Mouse (Mus musculus): ENCODE measurements at regions not wholly inside any gene's neighbourhood (a gene's known extent, or its start where the extent isn't known, plus 50 kb on each side); places are given as distances from the start of the nearest gene placed in this dataset.

GRCm38 (mm10) chr2:57772315-57772714, 225.4 kb upstream of the Galnt5 start:
- DNase-seq (ENCODE audit: inconsistent age in 2 of 2, low spot score in 1 of 2) = peak in 1 of 2 experiments; percentile 18

- no peak for DNase-seq (ENCODE audit: inconsistent age in 2 of 2, low spot score in 1 of 2)
Observed at GRCm38 (mm10) chr2:57776154-57776553, 221.5 kb upstream of the Galnt5 start.

- DNase-seq (ENCODE audit: inconsistent age in 2 of 2, low spot score in 1 of 2) = no peak
Observed at GRCm38 (mm10) chr2:57780836-57781235, 216.8 kb upstream of the Galnt5 start.

GRCm38 (mm10) chr2:57793519-57794296, 204.0 kb upstream of the Galnt5 start:
- no peak for DNase-seq (ENCODE audit: inconsistent age in 2 of 2, low spot score in 1 of 2)

GRCm38 (mm10) chr2:57799279-57799678, 198.4 kb upstream of the Galnt5 start:
- no peak for DNase-seq (ENCODE audit: inconsistent age in 2 of 2, low spot score in 1 of 2)

DNA sequence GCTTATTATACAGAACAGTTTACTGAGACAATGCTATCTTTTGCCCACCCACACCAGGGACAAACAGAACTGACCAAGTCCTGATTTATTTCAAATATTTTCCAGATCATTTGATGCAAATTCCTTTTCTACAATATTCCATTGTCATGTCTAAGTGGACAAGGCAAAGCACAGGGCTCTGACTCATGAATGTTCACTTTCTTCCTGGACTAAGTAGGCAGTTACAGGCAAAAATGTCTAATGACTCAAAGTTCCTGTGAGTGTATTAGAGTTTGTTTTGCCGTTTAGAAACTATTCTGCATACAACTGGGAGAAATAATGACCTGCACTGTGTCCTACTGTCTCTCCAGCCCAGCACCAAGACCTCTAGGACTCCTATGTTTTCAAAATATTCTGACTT, 189.8 kb upstream of the Galnt5 start:
- no peak for DNase-seq (ENCODE audit: inconsistent age in 2 of 2, low spot score in 1 of 2)

DNA sequence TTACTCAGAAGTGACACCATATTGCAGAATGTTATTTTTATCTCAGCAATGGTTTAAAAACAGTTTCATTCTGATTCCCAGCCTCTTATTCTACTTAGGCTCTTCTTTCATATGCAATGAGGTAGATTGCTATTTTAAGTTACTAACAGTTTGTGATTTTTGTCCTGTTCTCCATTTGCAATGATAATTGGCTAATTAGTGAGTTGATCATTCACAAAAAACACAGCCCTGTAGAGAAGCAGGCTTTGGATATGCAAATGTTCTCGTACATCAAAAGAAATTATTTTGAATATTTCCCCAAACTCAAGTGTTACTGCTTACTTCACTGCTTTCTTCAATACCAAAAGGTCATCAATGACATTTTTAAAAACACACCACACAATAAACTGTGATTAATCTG, 184.7 kb upstream of the Galnt5 start:
- DNase-seq (ENCODE audit: inconsistent age in 2 of 2, low spot score in 1 of 2) = no peak

DNA sequence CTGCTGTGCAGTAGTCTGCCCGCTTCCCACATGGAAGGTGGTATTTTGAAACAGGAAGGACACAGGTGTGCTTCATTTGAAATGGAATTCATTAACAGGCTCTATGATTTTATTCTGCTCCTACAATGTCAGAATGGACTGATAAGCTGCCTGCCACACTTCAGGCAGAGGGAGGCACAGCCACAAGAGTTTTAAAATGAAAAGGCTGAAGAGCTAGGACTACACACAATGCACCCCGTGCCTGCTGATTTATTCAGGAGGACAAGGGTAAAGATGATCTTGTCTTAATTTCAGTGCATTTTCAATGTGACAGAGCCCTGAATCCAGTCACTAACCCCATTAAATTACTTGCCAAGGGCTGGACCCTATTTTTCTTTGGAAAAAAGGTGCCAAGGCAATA, 177.3 kb upstream of the Galnt5 start:
- no peak for DNase-seq (ENCODE audit: inconsistent age in 2 of 2, low spot score in 1 of 2)

- no peak for DNase-seq (ENCODE audit: inconsistent age in 2 of 2, low spot score in 1 of 2)
Observed at GRCm38 (mm10) chr2:57820923-57821322, 176.8 kb upstream of the Galnt5 start.

DNA sequence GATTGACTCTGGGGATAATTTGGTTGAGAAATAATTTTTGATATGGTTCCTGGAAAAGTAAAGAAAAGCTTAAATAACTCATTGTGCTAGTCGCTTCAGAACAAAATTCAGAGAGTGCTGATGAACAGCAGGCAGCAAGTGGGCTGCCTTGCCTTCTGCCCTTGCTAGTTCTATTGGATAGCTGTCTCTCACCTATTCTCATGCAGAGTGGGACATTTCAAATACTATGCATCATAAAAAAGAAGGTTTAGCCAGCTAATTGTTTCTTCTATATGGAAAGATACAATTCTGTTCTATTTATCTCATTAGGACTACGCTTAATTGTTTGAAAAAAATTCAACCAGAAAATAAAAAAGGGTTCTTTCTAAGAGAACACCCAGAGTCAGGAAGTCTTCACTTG, 169.4 kb upstream of the Galnt5 start:
- DNase-seq (ENCODE audit: inconsistent age in 2 of 2, low spot score in 1 of 2) = no peak

- peak; percentile 12 to 78 for DNase-seq (ENCODE audit: inconsistent age in 2 of 2, low spot score in 1 of 2)
Observed at GRCm38 (mm10) chr2:57832565-57833355, 164.9 kb upstream of the Galnt5 start.

- peak; percentile 4 to 42 for DNase-seq (ENCODE audit: inconsistent age in 2 of 2, low spot score in 1 of 2)
Observed at GRCm38 (mm10) chr2:57845135-57845534, 152.5 kb upstream of the Galnt5 start.

- peak in 1 of 2 experiments; percentile 24 for DNase-seq (ENCODE audit: inconsistent age in 2 of 2, low spot score in 1 of 2)
Observed at GRCm38 (mm10) chr2:57847707-57848106, 150.0 kb upstream of the Galnt5 start.

GRCm38 (mm10) chr2:57849338-57850057, 148.2 kb upstream of the Galnt5 start:
- DNase-seq (ENCODE audit: inconsistent age in 2 of 2, low spot score in 1 of 2) = no peak

- no peak for DNase-seq (ENCODE audit: inconsistent age in 2 of 2, low spot score in 1 of 2)
Observed at GRCm38 (mm10) chr2:57850058-57850400, 147.7 kb upstream of the Galnt5 start.

DNA sequence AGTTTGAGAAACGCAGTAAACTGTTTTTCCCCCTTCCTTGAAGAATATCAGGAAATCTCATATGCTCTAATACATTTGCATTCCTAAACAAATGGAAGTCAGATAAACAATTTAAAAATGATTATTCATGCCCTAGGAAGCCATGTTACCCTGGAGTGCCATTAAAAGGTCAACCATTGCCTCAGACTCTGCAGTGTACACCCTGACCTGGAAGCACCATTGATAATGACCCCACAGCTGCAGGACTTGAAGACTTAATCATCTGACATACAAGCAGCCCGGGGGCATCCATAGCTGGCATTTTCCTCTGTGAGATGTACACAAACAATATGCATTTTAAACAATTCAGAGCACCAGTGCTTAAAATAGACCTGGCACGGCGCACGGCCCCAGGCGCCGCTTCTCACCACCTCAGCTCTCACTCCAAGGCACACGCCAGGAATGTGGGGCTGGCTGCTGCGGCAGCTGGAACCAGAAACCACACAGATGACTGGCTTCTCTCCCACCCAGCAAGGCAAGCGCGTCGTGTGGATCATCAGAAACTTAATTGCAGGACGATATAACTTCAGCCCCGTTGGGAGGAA, 141.1 kb upstream of the Galnt5 start:
- DNase-seq (ENCODE audit: inconsistent age in 2 of 2, low spot score in 1 of 2) = no peak

DNA sequence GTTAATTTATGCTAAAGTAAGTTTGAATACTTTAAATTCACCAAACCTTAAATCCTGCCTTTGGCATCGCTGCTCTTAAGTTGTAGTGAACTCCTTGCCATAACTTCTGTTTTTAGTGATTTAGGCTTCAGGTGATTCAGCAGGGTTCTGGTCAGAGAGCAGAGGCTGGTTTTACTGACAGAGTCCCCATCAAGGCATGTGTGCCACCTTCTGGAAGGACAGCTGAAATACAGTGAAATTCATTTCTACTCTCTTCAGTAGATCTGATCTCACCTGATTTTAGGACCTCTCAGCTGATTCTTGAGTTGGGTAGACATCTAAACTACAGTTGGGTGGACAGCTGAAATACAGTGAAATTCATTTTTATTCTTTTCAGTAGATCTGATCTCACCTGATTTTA, 132.4 kb upstream of the Galnt5 start:
- no peak for DNase-seq (ENCODE audit: inconsistent age in 2 of 2, low spot score in 1 of 2)

GRCm38 (mm10) chr2:57868046-57868445, 129.6 kb upstream of the Galnt5 start:
- DNase-seq (ENCODE audit: inconsistent age in 2 of 2, low spot score in 1 of 2) = no peak

DNA sequence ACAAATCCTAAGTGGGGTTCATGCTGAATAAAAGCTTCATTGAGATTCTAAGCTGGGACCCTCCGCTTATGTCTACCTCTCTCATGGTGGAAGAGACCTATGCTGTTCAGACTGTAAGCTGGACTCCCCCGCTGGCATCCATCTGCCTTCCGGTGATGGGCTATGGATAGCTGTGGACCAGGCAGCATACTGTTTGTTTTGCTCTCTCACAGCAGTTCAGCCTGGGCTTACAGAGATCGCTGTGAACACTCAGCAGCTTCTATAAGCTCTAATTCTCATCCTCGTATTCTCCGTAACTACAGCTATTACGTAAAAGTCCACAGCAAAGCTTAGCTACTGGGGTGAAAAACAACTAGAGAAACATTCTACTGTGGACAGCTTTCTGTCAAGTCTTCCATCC, 97.5 kb upstream of the Galnt5 start:
- DNase-seq (ENCODE audit: inconsistent age in 2 of 2, low spot score in 1 of 2) = no peak

GRCm38 (mm10) chr2:57900580-57901247, 97.0 kb upstream of the Galnt5 start:
- no peak for DNase-seq (ENCODE audit: inconsistent age in 2 of 2, low spot score in 1 of 2)

DNA sequence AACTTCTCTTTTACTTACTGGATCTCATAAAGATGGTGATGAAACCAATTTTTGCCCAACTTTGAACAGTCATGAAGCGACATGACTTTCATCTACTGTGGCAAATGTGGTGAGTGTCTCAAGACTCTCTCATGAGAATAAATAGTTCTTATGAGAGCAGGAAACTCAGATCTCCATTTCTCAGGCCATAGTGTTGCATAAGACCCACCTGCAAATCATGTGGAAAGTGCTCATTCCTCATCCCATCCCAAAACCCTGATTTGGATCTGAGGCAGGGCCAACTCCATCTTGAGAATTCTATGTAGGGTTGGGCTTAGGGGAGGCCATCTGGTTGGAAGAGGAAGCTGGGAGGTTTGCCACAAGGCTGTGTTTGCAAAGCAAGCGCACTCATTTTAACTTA, 92.5 kb upstream of the Galnt5 start:
- no peak for DNase-seq (ENCODE audit: inconsistent age in 2 of 2, low spot score in 1 of 2)
